Mouse (Mus musculus): ENCODE results near the gene Gadl1. TPM values are rescaled to one million over a fixed set of nuclear protein-coding genes. Genes with fewer than 3 reads are reported as not detected.

Gene Gadl1
- total and polyA plus RNA-seq, 3 experiments = 0.13 TPM; not detected in 2

GRCm38 (mm10) chr9:115990661-115991060 is 81.4 kb downstream of the Gadl1 start:
- no peaks in the 10 kb centered on the region for H3K79me2 ChIP-seq (replicated peaks; ENCODE audit: control insufficient read depth, extremely low read depth, insufficient read depth, poor library complexity, severe bottlenecking)
- no peaks in the 10 kb centered on the region for H3K36me3 ChIP-seq (replicated peaks in 1 of 2; ENCODE audit: control insufficient read depth in 1 of 2, insufficient read depth in 1 of 2, low read length in 1 of 2)
- H3K9me3 ChIP-seq (replicated peaks; ENCODE audit: low read length) = no peaks in the 10 kb centered on the region
- no peak overlapping the region for H3K27ac ChIP-seq (ENCODE audit: insufficient read depth, low read depth)
- in situ Hi-C loops (cut with MboI; ENCODE audit: low pct_ligation_motif_present, low pct_unique_long_range_greater_than_20kb, low sequenced_read_pairs) = no loop called here
- no peak overlapping the region for H3K4me3 ChIP-seq (replicated peaks in 1 of 3; ENCODE audit: low read depth in 2 of 3, low read length in 2 of 3, poor library complexity in 1 of 3)
- H3K4me1 ChIP-seq (ENCODE audit: control insufficient read depth in 1 of 2, insufficient read depth in 2 of 2) = no peaks in the 10 kb centered on the region
- H3K4me2 ChIP-seq (ENCODE audit: insufficient read depth, low read depth, poor library complexity, severe bottlenecking) = no peak overlapping the region
- H3K9ac ChIP-seq (ENCODE audit: insufficient read depth, low read depth) = no peak overlapping the region
- dilution Hi-C loops (cut with MboI; ENCODE audit: extremely low pct_ligation_motif_present, extremely low pct_unique_long_range_greater_than_20kb, low sequenced_read_pairs) = no loop called here
- no peak for DNase-seq (ENCODE audit: extremely low read depth)
- TF ChIP-seq UBTF (IDR thresholded peaks at IDR 0.05; ENCODE audit: low read depth, low read length) (no peak), CTCF (conservative IDR thresholded peaks at IDR 0.05 in 1 of 2, IDR thresholded peaks at IDR 0.05 in 1 of 2; ENCODE audit: low read depth in 2 of 2, low read length in 2 of 2) (peak; percentile 26 to 36; a peak in 3 of 4 replicates), SMC3 (IDR thresholded peaks at IDR 0.05; ENCODE audit: low read depth, low read length) (peak; percentile 26; the same call in 1 of the 2 replicates), SIN3A (IDR thresholded peaks at IDR 0.05; ENCODE audit: low read length) (no peak), TCF12 (IDR thresholded peaks at IDR 0.05; ENCODE audit: low read depth, low read length) (no peak), PAX5 (IDR thresholded peaks at IDR 0.05; ENCODE audit: low read length) (no peak), EP300 (IDR thresholded peaks at IDR 0.05; ENCODE audit: low read length) (no peak), RCOR1 (conservative IDR thresholded peaks at IDR 0.05; ENCODE audit: low read depth, low read length) (no peak), MXI1 (IDR thresholded peaks at IDR 0.05; ENCODE audit: low read depth, low read length) (no peak), IRF4 (IDR thresholded peaks at IDR 0.05; ENCODE audit: low read depth, low read length) (no peak), ZNF384 (IDR thresholded peaks at IDR 0.05; ENCODE audit: low read depth, low read length) (no peak), POLR2AphosphoS2 (IDR thresholded peaks at IDR 0.05; ENCODE audit: low read depth, low read length) (no peak)
- H3K27me3 ChIP-seq (replicated peaks) = no peaks in the 10 kb centered on the region

- no peaks in the 10 kb centered on the region for H3K79me2 ChIP-seq (replicated peaks; ENCODE audit: control insufficient read depth, extremely low read depth, insufficient read depth, poor library complexity, severe bottlenecking)
- H3K4me2 ChIP-seq (ENCODE audit: insufficient read depth, low read depth, poor library complexity, severe bottlenecking) = no peak overlapping the region
- no peak overlapping the region for H3K9ac ChIP-seq (ENCODE audit: insufficient read depth, low read depth)
- no peaks in the 10 kb centered on the region for H3K9me3 ChIP-seq (replicated peaks; ENCODE audit: low read length)
- no peak overlapping the region for H3K4me3 ChIP-seq (replicated peaks in 1 of 3; ENCODE audit: low read depth in 2 of 3, low read length in 2 of 3, poor library complexity in 1 of 3)
- TF ChIP-seq MEF2A (IDR thresholded peaks at IDR 0.05; ENCODE audit: borderline replicate concordance, low read depth, low read length) (no peak), BHLHE40 (IDR thresholded peaks at IDR 0.05; ENCODE audit: low read depth, low read length) (no peak), SMC3 (IDR thresholded peaks at IDR 0.05; ENCODE audit: low read depth, low read length) (no peak), NRF1 (IDR thresholded peaks at IDR 0.05; ENCODE audit: low read depth, low read length) (no peak), SIN3A (IDR thresholded peaks at IDR 0.05; ENCODE audit: low read length) (no peak), POLR2AphosphoS2 (IDR thresholded peaks at IDR 0.05; ENCODE audit: low read depth, low read length) (no peak), CHD1 (IDR thresholded peaks at IDR 0.05; ENCODE audit: low read depth, low read length) (no peak), KAT2A (IDR thresholded peaks at IDR 0.05; ENCODE audit: insufficient replicate concordance, low read length) (no peak), ZNF384 (IDR thresholded peaks at IDR 0.05; ENCODE audit: low read depth, low read length) (no peak), MAZ (IDR thresholded peaks at IDR 0.05; ENCODE audit: low read depth, low read length) (no peak), ELF1 (IDR thresholded peaks at IDR 0.05; ENCODE audit: low read depth, low read length) (no peak), TCF12 (IDR thresholded peaks at IDR 0.05; ENCODE audit: low read depth, low read length) (no peak), USF2 (conservative IDR thresholded peaks at IDR 0.05; ENCODE audit: low read depth, low read length) (no peak)
- DNase-seq (ENCODE audit: extremely low read depth) = no peak
- H3K36me3 ChIP-seq (replicated peaks in 1 of 2; ENCODE audit: control insufficient read depth in 1 of 2, insufficient read depth in 1 of 2, low read length in 1 of 2) = no peaks in the 10 kb centered on the region
- H3K4me1 ChIP-seq (ENCODE audit: control insufficient read depth in 1 of 2, insufficient read depth in 2 of 2) = peaks cover 2 to 19% of the 10 kb centered on the region in 2 experiments
- in situ Hi-C loops (cut with MboI; ENCODE audit: low pct_ligation_motif_present, low pct_unique_long_range_greater_than_20kb, low sequenced_read_pairs) = no loop called here
- no peak overlapping the region for H3K27ac ChIP-seq (ENCODE audit: insufficient read depth, low read depth)
- H3K27me3 ChIP-seq (replicated peaks) = no peaks in the 10 kb centered on the region
- dilution Hi-C loops (cut with MboI; ENCODE audit: extremely low pct_ligation_motif_present, extremely low pct_unique_long_range_greater_than_20kb, low sequenced_read_pairs) = no loop called here
Observed at GRCm38 (mm10) chr9:115994772-115995171, 85.5 kb downstream of the Gadl1 start.
